Mouse (Mus musculus): ENCODE results near the gene Ppp4r4.

DNA sequence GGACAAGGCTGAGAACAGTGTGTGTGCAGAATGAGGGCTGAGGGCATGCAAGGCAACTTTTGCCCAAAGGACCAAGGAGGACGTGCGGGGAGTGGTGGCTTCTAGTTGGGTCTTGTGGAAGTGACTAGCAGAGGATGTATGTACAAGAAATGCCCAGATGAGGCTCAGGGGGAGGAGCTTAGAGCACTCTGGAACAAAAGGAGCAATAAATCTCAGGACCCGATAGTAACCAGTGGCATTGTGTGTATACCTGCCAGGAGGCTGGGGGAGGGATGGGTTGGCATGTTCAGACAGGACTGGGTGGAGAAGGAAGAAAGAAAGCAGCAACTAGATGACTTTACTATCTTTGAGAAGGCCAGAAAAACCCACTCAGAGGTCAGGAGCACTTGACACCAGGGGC is 27.7 kb upstream of the Ppp4r4 start:
- no peak for TF ChIP-seq TAL1 (IDR thresholded peaks at IDR 0.05; ENCODE audit: low read length)
- no peak for TF ChIP-seq GATA1 (IDR thresholded peaks at IDR 0.05; ENCODE audit: low read length)

Measured in erythroblast, embryonic 14.5 days (primary cell).